Mouse (Mus musculus): ENCODE results near the gene Cep83. TPM values are rescaled to one million over a fixed set of nuclear protein-coding genes. Genes with fewer than 3 reads are reported as not detected.
A peak's percentile ranks its signal among the peaks of the same experiment; 100 is the strongest.

The Cep83 gene
- total RNA-seq, 2 experiments from 2014 or later = 67.2 to 70.5 TPM

- ATAC-seq (replicated peaks; ENCODE audit: poor library complexity) = no peak
Measured at GRCm38 (mm10) chr10:94771496-94771895, 83.0 kb downstream of the Cep83 start.

GRCm38 (mm10) chr10:94777576-94777975 is 89.1 kb downstream of the Cep83 start:
- ATAC-seq (replicated peaks; ENCODE audit: poor library complexity) = no peak

GRCm38 (mm10) chr10:94779319-94779718 is 90.9 kb downstream of the Cep83 start:
- ATAC-seq (replicated peaks; ENCODE audit: poor library complexity) = peak; percentile 53

DNA sequence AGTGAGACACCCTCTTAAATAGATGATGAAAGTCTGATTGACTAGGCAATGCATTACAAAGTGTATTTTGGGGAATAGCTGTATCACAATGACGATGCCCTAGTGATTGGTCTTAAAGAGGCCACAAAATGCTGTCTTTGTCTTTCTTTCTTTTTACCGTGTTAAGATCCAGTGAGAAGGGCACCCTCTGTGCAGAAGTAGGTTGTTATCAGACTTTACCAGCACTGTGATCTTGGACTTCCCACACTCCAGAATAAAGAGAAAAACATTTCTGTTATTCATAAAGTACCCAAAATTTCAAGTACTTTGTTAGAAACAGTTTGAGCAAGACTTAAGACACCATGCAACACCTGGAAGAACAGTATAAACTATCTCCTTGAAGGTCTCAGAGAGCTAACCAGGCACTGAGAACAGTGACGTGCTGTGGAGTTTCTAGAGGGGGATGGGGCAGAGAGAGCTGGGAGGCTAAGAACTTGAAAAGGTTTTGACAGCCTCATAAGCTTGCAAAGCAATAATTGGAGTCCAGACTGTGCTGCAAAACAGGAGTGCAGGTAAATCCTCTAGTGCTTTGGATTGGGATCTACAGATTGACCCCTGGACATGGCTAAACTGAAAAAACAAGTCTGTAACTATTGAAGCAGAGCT is 92.3 kb downstream of the Cep83 start:
- peak; percentile 52 for ATAC-seq (replicated peaks; ENCODE audit: poor library complexity)

DNA sequence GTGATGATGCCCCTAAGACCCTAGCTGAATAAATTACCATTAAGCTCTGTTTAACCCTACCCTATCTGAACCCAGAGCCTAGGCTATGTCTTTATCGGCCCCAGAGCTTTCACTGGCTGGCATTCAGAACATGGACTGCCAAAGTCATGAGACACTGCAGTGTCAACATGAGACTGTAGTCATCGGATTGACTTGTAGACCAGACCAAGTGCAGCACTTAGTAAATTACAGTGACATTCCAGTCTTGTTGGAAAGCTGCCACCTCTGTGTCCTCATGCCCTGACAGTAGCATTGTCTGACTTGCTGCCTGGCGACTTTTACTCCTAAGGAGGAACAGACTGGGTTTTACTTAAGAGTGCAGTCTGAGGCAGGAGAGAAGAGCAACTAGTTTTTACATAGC is 100.8 kb downstream of the Cep83 start:
- no peak for ATAC-seq (replicated peaks; ENCODE audit: poor library complexity)

DNA sequence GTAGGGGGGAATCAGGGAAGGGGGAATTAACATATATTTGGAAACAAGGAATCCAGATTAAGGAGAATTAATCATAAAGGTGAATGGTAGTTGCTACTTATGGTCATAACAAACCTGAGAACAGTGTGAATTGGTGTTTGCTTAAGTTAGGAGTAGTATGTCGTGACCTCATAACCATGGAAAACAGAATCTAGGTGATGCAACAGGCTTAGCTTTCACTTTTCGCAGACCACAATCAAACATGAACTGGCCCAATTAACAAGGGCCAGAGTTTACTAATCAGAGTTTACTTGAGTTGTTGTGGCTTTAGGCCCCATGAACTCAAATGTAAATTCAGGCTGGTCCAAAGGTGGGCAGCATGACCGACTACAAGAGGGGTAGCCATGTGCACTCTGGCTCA is 105.5 kb downstream of the Cep83 start:
- ATAC-seq (replicated peaks; ENCODE audit: poor library complexity) = peak; percentile 42; the same call in 1 of the 2 replicates

DNA sequence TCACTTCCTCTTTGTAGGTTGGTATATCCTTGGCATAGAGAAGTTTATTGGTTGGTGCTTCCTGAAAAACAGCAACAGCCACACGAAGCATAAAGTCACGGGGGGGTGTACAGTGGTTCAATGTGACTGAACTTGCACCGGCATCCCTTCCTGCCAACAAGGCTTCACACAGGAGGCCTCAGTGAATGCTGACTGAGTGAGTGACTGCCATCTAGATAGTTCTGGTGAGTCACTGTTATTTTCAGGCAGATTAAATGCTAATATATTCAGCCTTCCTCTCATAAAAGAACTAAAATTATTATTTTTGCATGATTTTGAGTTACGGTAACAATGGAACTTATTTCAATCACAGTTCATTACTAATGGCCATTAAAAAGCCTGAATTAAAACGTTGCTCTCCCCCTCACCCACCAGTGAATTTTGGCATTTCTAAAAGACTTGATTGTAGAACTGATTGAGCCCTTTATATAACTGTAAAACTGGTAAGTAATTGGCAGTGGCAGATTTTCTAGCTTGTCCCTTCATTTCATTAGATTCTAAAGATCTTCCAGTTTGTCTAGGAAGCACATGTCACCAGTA is 106.3 kb downstream of the Cep83 start:
- peak; percentile 39; the same call in 1 of the 2 replicates for ATAC-seq (replicated peaks; ENCODE audit: poor library complexity)

DNA sequence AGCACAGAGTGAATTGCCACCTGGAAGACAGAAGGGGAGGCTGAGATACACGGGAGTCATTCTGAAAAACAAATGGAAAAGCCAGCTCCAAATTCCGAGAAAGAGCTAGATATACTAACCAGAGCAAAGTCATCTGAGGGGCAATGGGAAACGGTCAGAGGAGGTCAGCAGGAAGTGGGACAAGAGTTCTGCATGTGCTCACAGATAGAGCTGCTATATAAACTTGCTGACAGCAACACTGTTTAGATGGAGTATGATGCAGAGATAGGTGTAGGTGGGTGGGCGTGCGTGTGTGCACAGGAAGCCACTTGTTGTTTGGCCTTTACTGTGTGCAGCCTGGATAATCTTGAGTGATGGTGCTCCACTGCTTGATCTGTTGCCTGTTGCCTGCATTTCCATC is 109.7 kb downstream of the Cep83 start:
- ATAC-seq (replicated peaks; ENCODE audit: poor library complexity) = no peak

DNA sequence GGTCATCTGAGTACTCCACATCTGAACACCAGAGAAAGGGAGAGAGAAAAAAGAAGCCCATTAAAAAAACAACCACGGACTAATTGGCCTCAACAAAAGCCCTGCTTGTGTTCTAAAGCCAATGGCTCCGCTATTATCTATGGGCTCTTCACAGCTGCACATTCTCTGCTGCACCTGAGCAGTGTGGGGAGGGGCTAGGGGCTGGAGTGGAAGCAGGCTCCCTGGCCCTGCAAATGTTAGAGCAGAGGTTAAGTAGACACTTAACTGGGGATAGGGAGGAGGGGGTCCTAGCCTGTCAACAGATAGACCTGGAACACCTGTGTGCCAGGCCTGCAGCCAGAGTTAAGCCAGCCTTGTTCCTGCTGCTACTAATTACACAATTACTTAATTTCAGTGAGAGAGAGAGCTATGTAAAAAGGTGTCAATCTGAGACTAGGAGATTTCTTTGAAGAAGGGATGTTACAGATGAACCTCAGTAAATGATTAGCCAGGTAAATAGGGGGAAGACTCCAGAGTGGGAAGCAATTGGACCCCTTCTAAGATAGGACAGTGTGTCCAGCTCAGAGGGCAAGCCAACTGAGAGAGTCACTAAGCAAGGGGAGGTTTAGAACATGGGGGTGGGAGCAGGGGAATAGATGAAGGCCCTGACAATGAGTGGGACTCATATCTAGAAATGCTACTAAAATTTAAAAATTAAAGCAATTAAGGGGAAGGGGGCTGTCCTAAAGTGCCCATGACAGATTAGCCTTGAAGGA is 111.2 kb downstream of the Cep83 start:
- no peak for ATAC-seq (replicated peaks; ENCODE audit: poor library complexity)

- ATAC-seq (replicated peaks; ENCODE audit: poor library complexity) = 0 out of 2 replicates have a peak, but pooled peaks have one; percentile 9
Measured at GRCm38 (mm10) chr10:94800677-94801354, 112.4 kb downstream of the Cep83 start.

DNA sequence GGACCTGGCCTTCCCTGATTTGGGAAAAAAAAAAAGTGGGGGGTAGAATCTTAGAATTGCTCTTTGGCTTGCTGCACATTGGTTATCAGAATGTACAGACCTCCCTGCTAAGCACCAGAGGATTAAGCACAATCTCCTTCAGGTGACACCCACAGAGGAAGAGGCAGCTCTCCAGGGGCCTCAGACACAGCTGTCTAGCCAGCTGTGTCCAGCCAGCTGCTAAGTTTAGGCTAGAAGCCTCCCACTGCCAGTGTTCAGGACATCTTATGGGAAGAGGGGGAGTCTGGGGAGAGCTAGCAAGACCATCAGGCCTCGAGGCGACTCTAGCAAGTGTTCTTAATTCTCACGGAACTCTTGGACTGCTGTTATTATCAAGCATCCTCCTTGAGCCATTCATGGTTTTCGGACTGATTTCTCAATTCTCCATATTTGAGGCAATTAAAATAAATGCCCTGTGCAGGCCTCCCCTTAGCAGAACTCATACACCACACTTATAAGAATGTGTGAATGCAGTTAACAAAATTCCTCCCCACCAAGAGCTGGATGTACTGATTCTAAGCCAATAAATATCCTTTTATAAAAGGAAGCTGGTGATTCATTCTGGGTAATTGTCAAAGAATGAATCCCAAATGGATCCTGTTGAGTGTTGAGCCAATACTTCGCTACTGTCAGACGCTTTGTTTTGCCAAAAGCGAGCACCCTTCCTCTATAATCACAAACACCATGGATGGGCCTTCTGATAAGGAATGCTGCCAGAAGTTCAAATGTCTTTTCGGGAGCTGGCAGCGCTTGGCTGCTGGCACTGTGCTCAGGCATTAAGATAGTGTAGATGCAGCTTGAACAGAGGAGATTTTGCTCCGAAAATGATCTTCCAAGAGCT is 115.8 kb downstream of the Cep83 start:
- ATAC-seq (replicated peaks; ENCODE audit: poor library complexity) = peak; percentile 19

DNA sequence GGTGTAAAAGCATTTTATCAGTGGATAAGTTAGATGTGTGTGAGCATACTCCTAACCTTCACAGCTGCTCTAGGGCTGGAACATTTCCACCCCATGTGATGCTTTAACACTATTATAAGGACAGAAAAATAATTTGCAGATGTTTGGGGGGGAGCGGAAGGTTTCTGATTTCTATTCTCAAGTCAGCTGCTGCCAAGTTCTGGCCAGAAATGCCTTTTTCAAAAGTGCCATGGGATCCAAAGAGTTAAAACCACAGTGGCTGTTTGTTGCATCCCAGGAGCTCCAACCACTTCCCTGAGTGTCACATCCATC is 116.4 kb downstream of the Cep83 start:
- ATAC-seq (replicated peaks; ENCODE audit: poor library complexity) = no peak

GRCm38 (mm10) chr10:94807323-94807722 is 118.9 kb downstream of the Cep83 start:
- ATAC-seq (replicated peaks; ENCODE audit: poor library complexity) = no peak

GRCm38 (mm10) chr10:94808275-94808674 is 119.8 kb downstream of the Cep83 start:
- peak; percentile 74 for ATAC-seq (replicated peaks; ENCODE audit: poor library complexity)

- ATAC-seq (replicated peaks; ENCODE audit: poor library complexity) = 0 out of 2 replicates have a peak, but pooled peaks have one; percentile 23
Measured at GRCm38 (mm10) chr10:94809946-94810472, 121.6 kb downstream of the Cep83 start.

- ATAC-seq (replicated peaks; ENCODE audit: poor library complexity) = peak; percentile 24; the same call in 1 of the 2 replicates
Measured at GRCm38 (mm10) chr10:94811907-94812851, 123.7 kb downstream of the Cep83 start.

DNA sequence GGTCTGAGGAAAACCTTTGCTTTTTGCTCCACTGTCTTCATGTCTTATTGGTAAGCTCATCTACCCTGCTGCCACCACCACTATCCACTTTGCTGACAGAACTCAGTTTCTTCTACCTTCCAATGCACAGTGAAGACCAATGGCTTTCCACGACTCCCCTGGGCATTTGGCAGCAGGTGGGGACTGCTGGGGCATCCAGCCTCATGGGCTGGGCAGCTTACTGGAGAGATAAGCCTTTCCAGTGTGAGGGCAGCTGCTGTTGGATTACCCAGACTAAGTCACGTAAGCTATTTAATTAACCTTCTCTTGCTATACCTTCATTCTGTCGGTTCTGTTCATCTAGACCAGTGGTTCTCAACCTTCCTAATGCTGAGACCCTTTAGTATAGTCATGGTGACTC is 129.7 kb downstream of the Cep83 start:
- no peak; the same call in 1 of the 2 replicates for ATAC-seq (replicated peaks; ENCODE audit: poor library complexity)

- ATAC-seq (replicated peaks; ENCODE audit: poor library complexity) = no peak
Measured at GRCm38 (mm10) chr10:94818781-94819665, 130.6 kb downstream of the Cep83 start.

Data from megakaryocyte progenitor cell, adult 5-6 weeks (primary cell).